Mouse (Mus musculus) testis, adult 2 months (tissue): ENCODE measurements at regions not wholly inside any gene's neighbourhood (a gene's known extent, or its start where the extent isn't known, plus 50 kb on each side); places are given as distances from the start of the nearest gene placed in this dataset.

ENCODE experiments used
- H3K27ac ChIP-seq: fragments of 200-500 bp; 2 replicates; pipeline ENCODE4 v1.5.1; 2012; ENCODE audit warnings: low read depth, low read length; ENCODE audit not compliant: control insufficient read depth, insufficient read depth
- H3K27me3 ChIP-seq: fragments of 200-500 bp; 2 replicates; pipeline ENCODE4 v1.6.1; 2012; ENCODE audit warnings: mild to moderate bottlenecking, low read length, moderate library complexity; ENCODE audit not compliant: control insufficient read depth, insufficient read depth
- H3K36me3 ChIP-seq: fragments of 200-500 bp; 2 replicates; pipeline ENCODE4 v1.6.1; 2012; ENCODE audit warnings: mild to moderate bottlenecking, low read length; ENCODE audit not compliant: control insufficient read depth, insufficient read depth
- H3K4me1 ChIP-seq: fragments of 200-500 bp; 2 replicates; pipeline ENCODE4 v1.6.1; 2012; ENCODE audit warnings: low read length; ENCODE audit not compliant: control insufficient read depth, insufficient read depth
- H3K4me3 ChIP-seq: fragments of 200-500 bp; 2 replicates; pipeline ENCODE4 v1.5.1; 2012; ENCODE audit warnings: low read depth, mild to moderate bottlenecking, low read length, moderate library complexity, mixed read lengths; ENCODE audit not compliant: control insufficient read depth
- CTCF ChIP-seq: fragments of 200-500 bp; IDR thresholded peaks from 2 replicates; pipeline ENCODE4 v1.5.1; 2012; ENCODE audit warnings: low read depth, mild to moderate bottlenecking, inconsistent platforms, low read length, moderate library complexity; ENCODE audit not compliant: control insufficient read depth, insufficient read depth, insufficient replicate concordance
- POLR2A ChIP-seq: fragments of 200-500 bp; IDR thresholded peaks from 2 replicates; pipeline ENCODE4 v1.6.1; 2012; ENCODE audit warnings: low read depth, mild to moderate bottlenecking, inconsistent platforms, low read length, moderate library complexity; ENCODE audit not compliant: control insufficient read depth

GRCm38 (mm10) chr13:117334125-117334524, 113.2 kb upstream of the Gm17509 start:
- H3K36me3 ChIP-seq: no peaks in the 10 kb centered on the region
- H3K27me3 ChIP-seq: no peaks in the 10 kb centered on the region
- no peak overlapping the region for H3K27ac ChIP-seq
- H3K4me1 ChIP-seq: no peaks in the 10 kb centered on the region
- H3K4me3 ChIP-seq: no peak overlapping the region
- no peak for TF ChIP-seq CTCF
- no peak for TF ChIP-seq POLR2A

GRCm38 (mm10) chr13:117334539-117334938, 113.7 kb upstream of the Gm17509 start:
- Histone ChIP-seq H3K27me3 (no peaks in the 10 kb centered on the region), H3K36me3 (no peaks in the 10 kb centered on the region), H3K4me1 (no peaks in the 10 kb centered on the region), H3K4me3 (no peak overlapping the region), H3K27ac (no peak overlapping the region)
- TF ChIP-seq CTCF: no peak
- TF ChIP-seq POLR2A: no peak

- Histone ChIP-seq H3K27me3 (no peaks in the 10 kb centered on the region), H3K4me1 (no peaks in the 10 kb centered on the region), H3K27ac (no peak overlapping the region), H3K36me3 (no peaks in the 10 kb centered on the region), H3K4me3 (no peak overlapping the region)
- TF ChIP-seq POLR2A (no peak), CTCF (no peak)
Observed at GRCm38 (mm10) chr13:117381086-117381595, 160.3 kb upstream of the Gm17509 start.

- Histone ChIP-seq H3K36me3 (no peaks in the 10 kb centered on the region), H3K27ac (no peak overlapping the region), H3K4me1 (no peaks in the 10 kb centered on the region), H3K27me3 (no peaks in the 10 kb centered on the region), H3K4me3 (no peak overlapping the region)
- TF ChIP-seq POLR2A (no peak), CTCF (no peak)
Observed at GRCm38 (mm10) chr13:117383480-117384137, 162.7 kb upstream of the Gm17509 start.

GRCm38 (mm10) chr13:117390287-117390686, 169.4 kb upstream of the Gm17509 start:
- H3K27me3 ChIP-seq: no peaks in the 10 kb centered on the region
- H3K27ac ChIP-seq: no peak overlapping the region
- H3K4me1 ChIP-seq: no peaks in the 10 kb centered on the region
- TF ChIP-seq POLR2A (no peak), CTCF (no peak)
- H3K4me3 ChIP-seq: no peak overlapping the region
- H3K36me3 ChIP-seq: no peaks in the 10 kb centered on the region

- Histone ChIP-seq H3K27ac (no peak overlapping the region), H3K4me3 (no peak overlapping the region), H3K36me3 (no peaks in the 10 kb centered on the region), H3K4me1 (no peaks in the 10 kb centered on the region), H3K27me3 (no peaks in the 10 kb centered on the region)
- no peak for TF ChIP-seq POLR2A
- TF ChIP-seq CTCF: no peak
Observed at GRCm38 (mm10) chr13:117393488-117393887, 172.6 kb upstream of the Gm17509 start.

GRCm38 (mm10) chr13:117401245-117401644, 180.4 kb upstream of the Gm17509 start:
- TF ChIP-seq POLR2A: no peak
- TF ChIP-seq CTCF: no peak
- no peaks in the 10 kb centered on the region for H3K36me3 ChIP-seq
- H3K27ac ChIP-seq: no peak overlapping the region
- H3K4me1 ChIP-seq: no peaks in the 10 kb centered on the region
- no peaks in the 10 kb centered on the region for H3K27me3 ChIP-seq
- H3K4me3 ChIP-seq: no peak overlapping the region

- no peaks in the 10 kb centered on the region for H3K27me3 ChIP-seq
- no peak overlapping the region for H3K4me3 ChIP-seq
- no peaks in the 10 kb centered on the region for H3K4me1 ChIP-seq
- no peak overlapping the region for H3K27ac ChIP-seq
- no peaks in the 10 kb centered on the region for H3K36me3 ChIP-seq
- no peak for TF ChIP-seq CTCF
- no peak for TF ChIP-seq POLR2A
Observed at GRCm38 (mm10) chr13:117409940-117410339, 189.1 kb upstream of the Gm17509 start.
